Mouse (Mus musculus) intestine, embryonic 15.5 days (tissue): Measurements from ENCODE around the gene Gm20388. TPM values are rescaled to one million over a fixed set of nuclear protein-coding genes. Genes with fewer than 3 reads are reported as not detected.
"Not testable (repeated sequence)": the region's sequence is repeated elsewhere in the genome, so short reads cannot be mapped to it uniquely, and the experiment has no call there.

Experiments
- ATAC-seq: fragments of 200-750 bp; cut with Nextera tagmentation; 2 replicates; pipeline ENCODE4 v1.8.0; 2017; ENCODE audit warnings: moderate TSS enrichment, moderate library complexity
- H3K27ac ChIP-seq: fragments of 300-500 bp; sonication (generic); 2 replicates; pipeline ENCODE4 v1.5.1; 2015; ENCODE audit warnings: mild to moderate bottlenecking, inconsistent platforms
- H3K27me3 ChIP-seq: fragments of 300-500 bp; sonication (generic); replicated peaks from 2 replicates; pipeline ENCODE4 v1.6.1; 2015; ENCODE audit warnings: inconsistent platforms
- H3K36me3 ChIP-seq: fragments of 300-500 bp; sonication (generic); 2 replicates; pipeline ENCODE4 v1.6.1; 2015; ENCODE audit warnings: inconsistent platforms
- H3K4me1 ChIP-seq: fragments of 300-500 bp; sonication (generic); replicated peaks from 2 replicates; pipeline ENCODE4 v1.6.1; 2015; ENCODE audit warnings: inconsistent platforms
- H3K4me2 ChIP-seq: fragments of 300-500 bp; sonication (generic); replicated peaks from 2 replicates; pipeline ENCODE4 v1.6.1; 2015; ENCODE audit warnings: mild to moderate bottlenecking, inconsistent platforms
- H3K4me3 ChIP-seq: fragments of 300-500 bp; sonication (generic); replicated peaks from 2 replicates; pipeline ENCODE4 v1.5.1; 2015; ENCODE audit warnings: inconsistent platforms
- H3K9ac ChIP-seq: fragments of 300-500 bp; sonication (generic); 2 replicates; pipeline ENCODE4 v1.6.1; 2015; ENCODE audit warnings: inconsistent platforms
- H3K9me3 ChIP-seq: fragments of 300-500 bp; sonication (generic); 2 replicates; pipeline ENCODE4 v1.6.1; 2016; ENCODE audit warnings: inconsistent platforms
- WGBS: fragments of 180-500 bp; shearing (Covaris S2); methylation state at CpG from one replicate; pipeline ENCODE4 v1.1.7; 2015; 5-methylcytosine and 5-hydroxymethylcytosine counted together
- polyA plus RNA-seq: library from polyadenylated mRNA; unstranded; fragments of >200 nt; fragmentation: Nextera tagmentation; extraction: Ambion mirVana; gene quantifications from 2 replicates; pipeline ENCODE4 v1.2.1, GENCODE M21; 2015

The Gm20388 gene
- polyA plus RNA-seq, 1 experiment from 2014 or later: not detected

DNA sequence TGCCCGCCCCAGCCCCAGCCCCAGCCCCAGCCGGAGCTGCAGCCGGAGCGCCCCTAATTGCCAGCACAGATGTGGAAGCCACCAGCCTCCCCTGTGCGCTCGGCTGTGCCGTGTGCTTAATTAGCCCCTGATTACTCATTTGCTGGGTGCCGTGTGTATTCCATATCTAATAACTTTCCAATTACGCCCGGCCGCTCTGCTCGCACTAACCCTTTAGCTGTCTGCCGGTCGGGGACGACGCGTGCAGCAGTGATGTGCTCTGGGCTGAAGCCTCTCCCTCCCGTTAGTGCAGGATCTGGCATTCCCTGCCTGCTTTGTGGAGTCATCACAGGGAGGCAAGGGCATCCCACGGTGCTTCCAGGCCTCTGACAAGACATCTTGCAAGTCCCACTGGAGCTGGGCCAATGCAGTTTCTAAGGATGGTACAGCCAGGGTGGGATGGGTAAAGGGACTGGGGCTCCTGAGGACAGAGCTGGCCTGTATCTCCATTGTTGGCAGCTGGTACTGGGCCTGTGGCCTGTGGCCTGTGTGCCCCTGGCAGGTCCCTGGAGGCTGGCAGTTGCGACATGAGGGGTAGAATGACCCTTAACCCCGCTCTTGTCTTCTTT is 437.2 kb downstream of the Gm20388 start:
- H3K9ac ChIP-seq: no peak overlapping the region
- no peak for ATAC-seq

GRCm38 (mm10) chr8:120348922-120349321 is 438.3 kb downstream of the Gm20388 start:
- H3K27me3 ChIP-seq: no peaks in the 10 kb centered on the region
- H3K27ac ChIP-seq: no peak overlapping the region
- H3K9ac ChIP-seq: no peak overlapping the region
- no peak overlapping the region for H3K4me3 ChIP-seq
- WGBS: 53% methylated on average over 11 of the region's 11 CpGs
- ATAC-seq: no peak
- H3K4me1 ChIP-seq: peaks cover 28% of the 10 kb centered on the region
- H3K36me3 ChIP-seq: no peaks in the 10 kb centered on the region
- H3K9me3 ChIP-seq: no peaks in the 10 kb centered on the region
- no peak overlapping the region for H3K4me2 ChIP-seq

More for the DNA sequence above, 437.2 kb downstream of the Gm20388 start:
- WGBS: 80% methylated on average over 21 of the region's 21 CpGs
- Histone ChIP-seq H3K27ac (no peak overlapping the region), H3K9me3 (no peaks in the 10 kb centered on the region), H3K4me2 (no peak overlapping the region), H3K27me3 (no peaks in the 10 kb centered on the region), H3K4me3 (no peak overlapping the region), H3K4me1 (peaks cover 28% of the 10 kb centered on the region), H3K36me3 (no peaks in the 10 kb centered on the region)

- Histone ChIP-seq H3K36me3 (no peaks in the 10 kb centered on the region), H3K27me3 (no peaks in the 10 kb centered on the region), H3K4me2 (no peak overlapping the region), H3K4me1 (peaks cover 31% of the 10 kb centered on the region), H3K9me3 (no peaks in the 10 kb centered on the region), H3K27ac (no peak overlapping the region), H3K4me3 (no peak overlapping the region), H3K9ac (no peak overlapping the region; the same call in 1 of the 2 replicates)
- no peak for ATAC-seq
- 53% methylated on average over 7 of the region's 7 CpGs for WGBS
Observed at GRCm38 (mm10) chr8:120351332-120352071, 440.9 kb downstream of the Gm20388 start.

DNA sequence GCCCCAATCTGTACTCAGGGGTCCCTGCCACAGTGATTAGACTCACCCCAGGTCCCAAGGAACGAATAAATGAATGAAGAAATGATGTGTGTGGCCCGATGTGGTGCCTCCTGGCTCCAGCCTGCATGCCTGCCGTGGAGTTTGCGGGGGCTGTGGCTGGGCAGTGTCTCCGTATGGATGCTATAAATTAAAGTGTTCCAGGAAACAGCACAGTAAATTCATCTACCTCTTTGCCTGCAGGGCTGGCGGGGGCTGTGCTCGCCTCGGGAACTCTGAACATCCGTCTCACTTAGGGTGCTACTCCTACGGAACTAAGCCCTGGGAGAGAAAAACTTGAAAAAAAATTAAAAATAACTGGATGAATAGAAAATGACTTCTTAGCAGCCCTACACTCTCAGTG is 441.5 kb downstream of the Gm20388 start:
- Histone ChIP-seq H3K4me3 (no peak overlapping the region), H3K4me1 (peaks cover 26% of the 10 kb centered on the region), H3K9ac (no peak overlapping the region; the same call in 1 of the 2 replicates), H3K36me3 (no peaks in the 10 kb centered on the region), H3K9me3 (no peaks in the 10 kb centered on the region), H3K27ac (no peak overlapping the region), H3K4me2 (no peak overlapping the region), H3K27me3 (no peaks in the 10 kb centered on the region)
- ATAC-seq: no peak
- 25% methylated on average over 10 of the region's 10 CpGs for WGBS

DNA sequence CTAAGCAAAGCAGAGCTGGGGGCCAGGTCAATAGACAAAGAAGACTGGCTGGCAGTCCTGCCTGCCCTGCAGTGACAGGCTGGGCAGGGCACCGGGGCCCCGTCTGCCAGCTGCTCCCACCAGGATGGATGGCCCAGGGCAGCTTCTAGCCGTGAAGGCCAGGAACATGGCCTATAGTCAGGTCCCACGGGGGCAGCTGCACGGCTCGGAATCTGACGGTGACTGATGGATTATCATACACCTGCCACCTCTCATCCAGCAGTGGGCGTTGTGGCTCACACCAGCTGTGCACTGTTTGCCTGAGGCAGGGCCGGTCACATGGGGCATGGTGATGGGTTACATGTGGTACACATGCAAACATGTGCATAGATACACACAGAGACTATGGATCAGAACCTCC is 445.4 kb downstream of the Gm20388 start:
- H3K27me3 ChIP-seq: no peaks in the 10 kb centered on the region
- H3K9ac ChIP-seq: no peak overlapping the region
- H3K27ac ChIP-seq: no peak overlapping the region
- peaks cover 18% of the 10 kb centered on the region for H3K4me1 ChIP-seq
- H3K4me2 ChIP-seq: no peak overlapping the region
- 54% methylated on average over 9 of the region's 9 CpGs for WGBS
- H3K36me3 ChIP-seq: no peaks in the 10 kb centered on the region
- H3K4me3 ChIP-seq: no peak overlapping the region
- 0 out of 2 replicates have a peak, but pooled peaks have one; percentile 5 for ATAC-seq
- H3K9me3 ChIP-seq: no peaks in the 10 kb centered on the region

DNA sequence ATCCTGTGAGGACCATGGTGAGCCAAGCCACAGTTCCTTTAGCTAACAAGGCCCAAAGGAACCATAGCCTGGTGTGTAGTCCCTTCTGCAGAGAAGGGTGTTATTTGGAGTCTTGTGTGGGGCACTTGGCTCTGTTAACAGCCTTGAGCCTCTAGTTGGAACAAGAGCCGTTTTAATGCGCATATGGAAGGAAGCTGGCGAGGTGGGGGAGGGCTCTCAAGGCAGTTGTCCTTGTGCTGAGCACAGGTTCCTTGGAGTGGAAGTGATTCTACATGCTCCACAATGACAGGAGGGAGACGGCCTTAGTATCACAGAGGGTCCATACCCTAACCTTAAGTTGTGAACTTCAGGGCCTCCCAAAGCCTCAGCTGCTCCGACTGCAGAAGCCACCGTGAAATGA is 446.9 kb downstream of the Gm20388 start:
- H3K36me3 ChIP-seq: no peaks in the 10 kb centered on the region
- WGBS: 85% methylated on average over 6 of the region's 6 CpGs
- H3K4me3 ChIP-seq: no peak overlapping the region
- no peak overlapping the region for H3K27ac ChIP-seq
- ATAC-seq: no peak
- H3K9me3 ChIP-seq: no peaks in the 10 kb centered on the region
- no peak overlapping the region for H3K4me2 ChIP-seq
- H3K27me3 ChIP-seq: no peaks in the 10 kb centered on the region
- H3K4me1 ChIP-seq: peaks cover 5% of the 10 kb centered on the region
- H3K9ac ChIP-seq: no peak overlapping the region

DNA sequence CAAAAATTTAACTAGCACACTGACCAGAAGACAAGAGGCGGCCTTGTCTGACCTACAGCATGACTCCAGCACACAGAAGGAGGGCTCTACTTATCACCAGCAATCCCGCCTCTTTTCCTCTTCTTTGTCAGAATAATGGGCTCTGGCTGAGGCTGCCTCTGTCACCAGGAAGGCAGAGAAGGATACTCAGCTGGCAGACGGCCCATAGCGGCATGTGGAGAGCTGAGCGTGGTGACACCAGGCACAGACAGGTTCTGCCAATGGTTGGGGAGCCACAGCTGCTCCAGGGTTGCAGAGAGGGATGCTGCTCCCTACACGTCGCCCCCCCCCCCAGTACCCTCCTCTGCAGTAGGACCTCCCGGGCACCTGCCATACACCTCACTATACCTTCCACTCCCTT is 450.7 kb downstream of the Gm20388 start:
- Histone ChIP-seq H3K9me3 (no peaks in the 10 kb centered on the region), H3K4me2 (no peak overlapping the region), H3K27me3 (no peaks in the 10 kb centered on the region), H3K36me3 (no peaks in the 10 kb centered on the region), H3K9ac (no peak overlapping the region), H3K27ac (no peak overlapping the region), H3K4me1 (peaks cover 19% of the 10 kb centered on the region), H3K4me3 (no peak overlapping the region)
- no peak for ATAC-seq
- 80% methylated on average over 8 of the region's 8 CpGs for WGBS

- Histone ChIP-seq H3K36me3 (no peaks in the 10 kb centered on the region), H3K9ac (no peak overlapping the region), H3K4me1 (peaks cover 40% of the 10 kb centered on the region), H3K27me3 (no peaks in the 10 kb centered on the region), H3K9me3 (no peaks in the 10 kb centered on the region), H3K4me2 (no peak overlapping the region), H3K4me3 (no peak overlapping the region), H3K27ac (peak overlapping the region; percentile 42; the same call in 1 of the 2 replicates)
- WGBS: 47% methylated on average over 10 of the region's 10 CpGs
- ATAC-seq: peak; percentile 21
Observed at GRCm38 (mm10) chr8:120363552-120364071, 453.0 kb downstream of the Gm20388 start.

DNA sequence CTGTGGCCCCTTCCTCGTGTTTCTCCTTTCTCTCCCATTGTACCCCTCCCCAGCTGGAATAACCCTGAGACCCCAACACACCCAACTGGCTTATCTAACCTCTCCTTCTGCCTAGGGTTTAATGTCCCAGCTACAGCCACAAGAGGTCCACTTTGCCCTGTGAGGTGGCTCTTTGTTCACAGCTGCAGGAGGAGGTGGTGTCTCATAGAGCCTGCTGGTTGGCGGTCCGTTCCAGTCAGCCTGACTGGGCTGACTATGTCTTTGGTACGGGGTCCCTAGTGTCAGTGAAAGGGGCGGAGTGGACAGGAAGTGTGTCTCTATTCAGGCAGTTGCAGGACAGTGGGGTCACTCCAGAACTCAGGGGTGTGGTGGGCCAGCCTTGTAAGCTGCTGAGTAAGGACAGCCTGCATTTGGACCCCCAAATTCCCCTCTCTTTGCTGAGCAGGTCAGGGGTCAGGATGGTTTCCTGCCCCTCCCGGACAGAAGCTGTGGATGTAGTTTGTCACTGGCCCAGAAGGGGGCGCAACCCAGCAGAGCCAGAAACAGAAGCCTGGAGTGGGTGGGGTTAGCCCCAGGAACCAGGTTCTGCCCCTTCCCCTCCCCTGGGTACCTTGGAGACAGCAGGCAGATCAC is 453.6 kb downstream of the Gm20388 start:
- no peaks in the 10 kb centered on the region for H3K27me3 ChIP-seq
- H3K4me2 ChIP-seq: no peak overlapping the region
- no peaks in the 10 kb centered on the region for H3K36me3 ChIP-seq
- peaks cover 46% of the 10 kb centered on the region for H3K4me1 ChIP-seq
- 38% methylated on average over 7 of the region's 7 CpGs for WGBS
- H3K27ac ChIP-seq: peak overlapping the region; percentile 42; the same call in 1 of the 2 replicates
- H3K9me3 ChIP-seq: no peaks in the 10 kb centered on the region
- no peak overlapping the region for H3K4me3 ChIP-seq
- ATAC-seq: 0 out of 2 replicates have a peak, but pooled peaks have one; percentile 0
- no peak overlapping the region for H3K9ac ChIP-seq

- Histone ChIP-seq H3K9me3 (no peaks in the 10 kb centered on the region), H3K27me3 (no peaks in the 10 kb centered on the region), H3K4me2 (no peak overlapping the region), H3K4me3 (no peak overlapping the region), H3K4me1 (peaks cover 60% of the 10 kb centered on the region), H3K27ac (no peak overlapping the region), H3K9ac (no peak overlapping the region), H3K36me3 (no peaks in the 10 kb centered on the region)
- WGBS: 77% methylated on average over 6 of the region's 6 CpGs
- ATAC-seq: peak; percentile 14
Observed at GRCm38 (mm10) chr8:120366840-120367239, 456.2 kb downstream of the Gm20388 start.

- H3K27me3 ChIP-seq, H3K9me3 ChIP-seq, H3K4me3 ChIP-seq, H3K4me2 ChIP-seq, H3K9ac ChIP-seq, ATAC-seq, H3K36me3 ChIP-seq: not testable (repeated sequence)
- 70% methylated on average over 1 of the region's 1 CpGs for WGBS
- Histone ChIP-seq H3K27ac (peak overlapping the region; percentile 72; the same call in 1 of the 2 replicates), H3K4me1 (peaks cover 66% of the 10 kb centered on the region)
Observed at GRCm38 (mm10) chr8:120368191-120368590, 457.6 kb downstream of the Gm20388 start.
